Mouse (Mus musculus): ENCODE data around the gene Gm17359.

- TF ChIP-seq EP300 (IDR thresholded peaks at IDR 0.05; ENCODE audit: low read depth) = no peak
- TF ChIP-seq CTCF (IDR thresholded peaks at IDR 0.05; ENCODE audit: low read depth) = no peak
Measured at GRCm38 (mm10) chr3:79411666-79412065, 75.2 kb downstream of the Gm17359 start.

Measured in liver, embryonic 14.5 days (tissue).